Mouse (Mus musculus) sigmoid colon, adult 10 weeks (tissue): ENCODE measurements around the gene Olfr605. TPM values are rescaled to one million over a fixed set of nuclear protein-coding genes. Genes with fewer than 3 reads are reported as not detected.

Experiments
- polyA plus RNA-seq: library from polyadenylated mRNA; stranded (reverse); fragments of 350-450 nt; fragmentation: Illumina TruSeq; extraction: RNeasy Lipid Tissue Mini Kit (QIAGEN cat#74804); gene quantifications from one replicate; pipeline ENCODE4 v1.2.3, GENCODE M21; 2014; ENCODE audit warnings: low read depth, low replicate concordance

Gene Olfr605
- not detected for polyA plus RNA-seq

DNA sequence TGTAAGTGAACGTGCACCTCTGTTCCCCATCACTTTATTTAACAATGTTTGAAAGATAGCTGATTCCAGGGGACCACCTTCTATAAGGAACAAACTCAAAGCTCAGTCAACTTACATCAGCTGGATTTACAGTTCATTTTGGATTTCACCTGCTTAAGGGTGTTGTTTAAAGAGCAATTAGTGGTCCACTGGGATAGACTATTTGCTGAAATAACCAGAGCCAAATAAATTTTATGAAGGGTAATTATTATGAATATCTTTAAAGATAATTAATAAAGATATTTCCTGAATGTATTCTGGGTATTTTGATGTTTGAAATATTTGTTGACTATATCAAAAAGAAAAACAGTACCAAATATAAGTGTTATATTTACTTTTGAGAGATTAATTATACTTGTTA is at the start of gene Olfr605:
Olfr605 (minus strand) TSS at position 101 of the 400 bp plus-strand sequence.

GRCm38 (mm10) chr7:103469577-103469976 is 24.3 kb upstream of the Olfr605 start, which contains the start of gene Olfr608:
TSS of gene Olfr608 (plus strand) at chr7:103469877.

DNA sequence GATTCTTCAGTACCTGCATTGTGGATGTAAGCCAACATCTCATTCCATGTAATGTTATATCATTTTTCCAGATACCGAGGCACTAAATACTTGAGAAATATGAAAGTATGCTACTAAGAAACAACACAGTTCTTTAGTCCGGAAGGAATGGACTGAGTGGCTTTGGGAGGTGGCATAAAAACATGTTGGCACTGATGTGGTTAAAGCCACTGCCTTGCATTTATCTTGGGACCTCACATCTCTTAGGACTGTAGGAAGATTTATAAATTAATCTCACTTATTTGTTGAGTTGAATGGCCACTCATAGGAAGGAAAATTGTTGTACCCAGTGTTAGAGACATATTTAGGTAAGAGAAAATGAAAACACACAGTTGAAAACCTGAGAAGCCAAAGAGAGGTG is 3.5 kb upstream of the Olfr605 start, which contains the start of gene Olfr606:
Olfr606 (plus strand) TSS at position 301 of the 400 bp plus-strand sequence.

GRCm38 (mm10) chr7:103414772-103415171 is 30.5 kb downstream of the Olfr605 start, which contains the start of gene Usp17lc:
TSS of gene Usp17lc (plus strand) at chr7:103415072.

Other genes starting within 250 kb of the Olfr605 start
- not detected for gene Olfr593, start 233.6 kb downstream of the Olfr605 start, polyA plus RNA-seq
- not detected for gene Olfr594, start 228.4 kb downstream of the Olfr605 start, polyA plus RNA-seq
- gene Usp17ld, start 192.9 kb downstream of the Olfr605 start, polyA plus RNA-seq: not detected
- not detected for gene Olfr596, start 139.8 kb downstream of the Olfr605 start, polyA plus RNA-seq
- not detected for gene Olfr597, start 129.1 kb downstream of the Olfr605 start, polyA plus RNA-seq
- gene Olfr598, start 121.9 kb downstream of the Olfr605 start, polyA plus RNA-seq: not detected
- gene Olfr599, start 109.5 kb downstream of the Olfr605 start, polyA plus RNA-seq: not detected
- gene Olfr600, start 95.8 kb downstream of the Olfr605 start, polyA plus RNA-seq: not detected
- not detected for gene Olfr601, start 82.8 kb downstream of the Olfr605 start, polyA plus RNA-seq
- not detected for gene Olfr603, start 59.3 kb downstream of the Olfr605 start, polyA plus RNA-seq
- not detected for gene Usp17lc, start 30.4 kb downstream of the Olfr605 start, polyA plus RNA-seq
- gene Olfr606, start 3.6 kb upstream of the Olfr605 start, polyA plus RNA-seq: not detected
- gene Olfr607, start 18.7 kb upstream of the Olfr605 start, polyA plus RNA-seq: not detected
- gene Olfr608, start 24.4 kb upstream of the Olfr605 start, polyA plus RNA-seq: not detected
- not detected for gene Olfr609, start 52.6 kb upstream of the Olfr605 start, polyA plus RNA-seq
- not detected for gene Olfr610, start 66.7 kb upstream of the Olfr605 start, polyA plus RNA-seq
- gene Olfr611, start 75.4 kb upstream of the Olfr605 start, polyA plus RNA-seq: not detected
- not detected for gene Olfr612, start 97.3 kb upstream of the Olfr605 start, polyA plus RNA-seq
- gene Olfr613, start 102.6 kb upstream of the Olfr605 start, polyA plus RNA-seq: not detected
- gene Olfr615, start 110.6 kb upstream of the Olfr605 start, polyA plus RNA-seq: not detected
- gene Olfr616, start 123.7 kb upstream of the Olfr605 start, polyA plus RNA-seq: not detected
- not detected for gene Olfr617, start 127.6 kb upstream of the Olfr605 start, polyA plus RNA-seq
- gene Olfr618, start 144.7 kb upstream of the Olfr605 start, polyA plus RNA-seq: not detected
- not detected for gene Olfr619, start 155.1 kb upstream of the Olfr605 start, polyA plus RNA-seq
- not detected for gene Olfr620, start 167.1 kb upstream of the Olfr605 start, polyA plus RNA-seq
- not detected for gene Olfr622, start 197.3 kb upstream of the Olfr605 start, polyA plus RNA-seq
- not detected for gene Olfr623, start 218.3 kb upstream of the Olfr605 start, polyA plus RNA-seq
- gene Olfr624, start 225.8 kb upstream of the Olfr605 start, polyA plus RNA-seq: 0.38 TPM
- gene Olfr625-ps1, start 237.3 kb upstream of the Olfr605 start, polyA plus RNA-seq: not detected